Mouse (Mus musculus) right cerebral cortex, postnatal 10 days (tissue): Measurements from ENCODE around the gene Slc30a1.

Source experiments
- DNase-seq, 2 experiments: peaks; one replicate each; pipeline ENCODE4 v3.0.0; 2021; ENCODE audit warnings: low spot score in 2 of 2

Gene Slc30a1

DNA sequence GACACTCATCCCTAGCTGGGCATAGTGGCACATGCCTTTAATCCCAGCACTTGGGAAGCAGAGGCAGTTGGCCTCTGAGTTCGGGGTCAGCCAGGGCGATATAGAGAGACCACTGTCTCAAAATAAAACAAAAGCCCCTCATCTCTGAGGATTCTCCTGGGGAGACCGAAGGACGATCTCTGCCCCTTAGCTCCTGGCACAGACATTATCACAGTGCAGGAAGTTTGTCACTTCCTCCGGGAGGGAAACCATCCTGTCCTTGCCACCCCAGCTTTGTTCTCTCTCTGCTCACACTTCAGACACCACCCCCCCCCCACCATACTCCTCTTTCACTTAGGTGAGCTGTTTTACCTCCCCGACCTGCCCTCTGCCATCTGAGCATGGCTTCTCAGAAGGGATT lies 37.1 kb downstream of the Slc30a1 start:
- DNase-seq: no peak

GRCm38 (mm10) chr1:191945341-191945740 lies 38.8 kb downstream of the Slc30a1 start:
- DNase-seq: no peak

- DNase-seq: no peak
These were observed 39.2 kb downstream of the Slc30a1 start for GRCm38 (mm10) chr1:191945756-191946155.

DNA sequence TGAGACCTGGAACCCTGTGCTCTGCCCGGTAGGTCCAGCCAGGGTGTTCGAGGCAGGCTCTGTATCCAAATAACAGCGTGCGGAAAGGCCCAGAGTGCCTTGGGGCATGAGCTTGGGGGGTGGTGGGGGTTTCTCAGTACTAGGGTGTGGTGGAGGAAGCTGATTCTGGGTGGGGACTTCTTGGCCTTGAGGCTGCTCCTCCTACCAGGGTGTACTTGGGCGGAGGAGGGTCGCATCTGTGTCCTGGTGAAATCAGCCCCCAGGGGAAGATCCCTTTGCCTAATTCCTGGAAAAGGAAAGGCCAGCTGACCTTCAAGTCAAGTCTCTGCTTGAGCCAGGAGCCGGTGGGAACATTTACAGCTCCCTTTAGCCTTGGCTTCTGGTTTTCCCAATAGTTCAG lies 39.7 kb downstream of the Slc30a1 start:
- no peak for DNase-seq

GRCm38 (mm10) chr1:191946835-191947234 lies 40.3 kb downstream of the Slc30a1 start:
- no peak for DNase-seq

GRCm38 (mm10) chr1:191947796-191948195 lies 41.2 kb downstream of the Slc30a1 start:
- no peak for DNase-seq

DNA sequence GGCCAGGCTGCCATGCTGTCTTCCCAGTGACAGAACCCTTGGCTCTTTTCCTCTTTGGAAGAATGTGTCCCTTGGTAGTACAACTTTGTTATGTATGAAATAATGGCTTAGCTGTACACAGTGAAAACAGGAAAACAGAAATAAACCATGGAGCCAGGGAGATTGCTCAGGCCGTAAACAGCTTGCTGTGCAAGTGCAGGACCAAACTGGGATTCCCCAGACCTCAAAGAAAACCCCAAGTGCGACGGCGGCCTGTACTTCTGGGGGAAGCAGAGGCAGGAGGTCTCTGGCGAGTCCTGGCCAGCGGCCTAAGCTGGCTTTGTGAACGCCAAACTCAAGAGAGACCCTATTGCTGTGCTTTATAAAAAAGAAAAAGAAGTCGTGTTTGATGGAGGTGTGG lies 42.0 kb downstream of the Slc30a1 start:
- no peak for DNase-seq

DNA sequence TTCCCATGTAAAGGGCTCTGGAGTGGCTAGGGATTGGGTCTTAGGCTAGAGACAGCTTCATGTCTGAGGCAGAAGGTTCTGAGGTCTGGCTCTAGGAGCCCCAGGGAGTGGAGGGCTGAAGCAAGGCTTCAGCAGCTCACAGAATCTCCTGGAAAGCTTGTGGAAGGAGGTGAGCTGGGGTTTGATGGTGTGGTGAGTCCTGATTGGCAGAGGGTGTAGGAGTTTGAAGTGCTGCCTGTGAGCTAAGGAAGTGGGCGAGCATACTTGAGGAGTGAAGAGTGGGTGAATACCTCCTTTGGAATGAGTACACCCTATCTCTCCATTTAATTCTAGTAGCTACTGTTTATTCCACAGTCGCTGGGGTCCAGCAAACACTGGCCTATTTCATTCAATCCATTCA lies 44.0 kb downstream of the Slc30a1 start:
- no peak for DNase-seq

DNA sequence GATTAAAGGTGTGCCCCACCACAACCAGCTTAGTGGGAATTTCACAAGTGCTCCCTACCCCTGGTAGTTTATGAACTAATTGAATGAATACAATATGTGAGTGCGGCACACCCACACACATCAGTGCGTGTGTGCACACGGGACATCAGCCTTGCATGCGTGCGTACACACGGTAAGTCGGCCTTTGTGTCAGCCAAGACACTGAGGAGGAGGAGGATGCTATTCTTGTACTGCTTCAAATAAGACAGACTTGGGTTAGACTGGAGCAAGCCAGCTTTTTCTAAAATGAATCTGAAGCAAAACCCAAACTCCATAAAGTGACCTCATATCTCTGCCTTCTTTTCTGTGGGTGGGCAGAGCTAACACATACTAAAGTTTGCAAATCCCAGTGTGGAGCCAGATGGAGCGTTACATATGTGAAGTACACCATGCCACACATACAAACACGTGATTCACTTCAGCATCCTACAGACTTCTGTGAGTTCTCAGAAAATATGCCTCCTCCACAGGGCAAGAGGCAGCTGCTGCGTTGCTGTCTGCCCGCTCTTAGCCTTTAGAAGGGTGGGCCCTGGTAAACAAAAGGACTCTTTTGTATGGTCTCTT lies 46.3 kb downstream of the Slc30a1 start:
- peak; percentile 53 to 87 for DNase-seq

GRCm38 (mm10) chr1:191955101-191955500 lies 48.5 kb downstream of the Slc30a1 start:
- DNase-seq: no peak

GRCm38 (mm10) chr1:191956261-191956660 lies 49.7 kb downstream of the Slc30a1 start:
- no peak for DNase-seq

DNA sequence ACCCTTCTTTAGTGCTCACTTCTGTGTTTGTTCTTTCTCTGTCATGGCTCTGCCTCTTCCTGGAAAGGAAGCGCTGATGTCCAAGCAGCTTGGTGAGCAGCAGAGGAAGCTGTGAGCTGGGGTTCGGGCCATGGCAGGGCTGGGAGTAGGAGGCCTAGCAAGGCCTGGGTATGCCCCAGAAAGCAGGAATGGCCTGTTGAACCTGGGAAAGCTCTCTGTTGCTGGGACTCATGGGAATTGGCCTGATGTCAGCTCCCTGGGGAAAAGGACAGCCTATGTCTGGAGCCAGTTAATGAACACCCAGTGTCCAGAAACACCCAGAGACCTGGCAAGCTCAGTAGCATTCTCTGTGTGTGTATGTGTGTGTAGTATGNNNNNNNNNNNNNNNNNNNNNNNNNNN lies 50.3 kb downstream of the Slc30a1 start:
- DNase-seq: no peak

DNA sequence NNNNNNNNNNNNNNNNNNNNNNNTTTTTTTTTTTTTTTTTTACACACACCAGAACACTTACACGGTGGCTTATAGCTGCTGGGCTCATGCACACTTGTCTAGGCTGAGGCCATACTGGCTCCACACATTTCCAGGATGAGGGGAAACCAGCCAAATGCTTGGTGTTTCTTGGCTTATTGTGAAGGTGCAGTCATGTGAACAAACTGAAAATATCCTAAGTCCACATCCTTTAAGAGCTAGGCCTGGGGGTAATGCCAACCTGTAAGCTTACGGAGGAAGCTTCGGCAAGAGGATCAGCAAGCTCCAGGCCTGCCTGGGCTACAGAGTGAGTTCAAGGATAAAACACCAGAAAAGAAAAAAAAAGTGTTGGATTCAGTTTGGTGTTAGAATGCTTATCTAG lies 50.8 kb downstream of the Slc30a1 start:
- no peak for DNase-seq

DNA sequence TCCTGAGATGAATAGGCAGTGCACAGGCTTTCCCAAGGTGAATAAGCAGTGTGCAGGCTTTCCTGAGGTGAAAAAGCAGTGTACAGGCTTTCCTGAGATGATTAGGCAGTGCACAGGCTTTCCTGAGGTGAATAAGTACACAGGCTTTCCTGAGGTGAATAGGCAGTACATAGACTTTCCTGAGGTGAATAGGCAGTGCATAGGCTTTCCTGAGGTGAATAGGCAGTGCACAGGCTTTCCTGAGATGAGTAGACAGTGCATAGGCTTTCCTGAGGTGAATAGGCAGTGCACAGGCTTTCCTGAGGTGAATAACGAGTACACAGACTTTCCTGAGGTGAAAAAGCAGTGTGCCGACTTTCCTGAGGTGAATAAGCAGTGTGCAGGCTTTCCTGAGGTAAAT lies 54.4 kb downstream of the Slc30a1 start:
- DNase-seq: no peak
